Mouse (Mus musculus) cortical plate, adult 2 months (tissue): ENCODE data around the gene Zfp593.
A peak's percentile ranks its signal among the peaks of the same experiment; 100 is the strongest.

Experiments used
- CTCF ChIP-seq: fragments of 200-500 bp; IDR thresholded peaks from 2 replicates; pipeline ENCODE4 v1.5.1; 2011; ENCODE audit warnings: mild to moderate bottlenecking, control low read depth, low read length; ENCODE audit not compliant: insufficient read depth; ENCODE audit errors: extremely low read depth
- POLR2A ChIP-seq: fragments of 200-500 bp; IDR thresholded peaks from 2 replicates; pipeline ENCODE4 v1.6.1; 2011; ENCODE audit warnings: mild to moderate bottlenecking, low read length, control low read depth; ENCODE audit not compliant: insufficient read depth; ENCODE audit errors: extremely low read depth

DNA sequence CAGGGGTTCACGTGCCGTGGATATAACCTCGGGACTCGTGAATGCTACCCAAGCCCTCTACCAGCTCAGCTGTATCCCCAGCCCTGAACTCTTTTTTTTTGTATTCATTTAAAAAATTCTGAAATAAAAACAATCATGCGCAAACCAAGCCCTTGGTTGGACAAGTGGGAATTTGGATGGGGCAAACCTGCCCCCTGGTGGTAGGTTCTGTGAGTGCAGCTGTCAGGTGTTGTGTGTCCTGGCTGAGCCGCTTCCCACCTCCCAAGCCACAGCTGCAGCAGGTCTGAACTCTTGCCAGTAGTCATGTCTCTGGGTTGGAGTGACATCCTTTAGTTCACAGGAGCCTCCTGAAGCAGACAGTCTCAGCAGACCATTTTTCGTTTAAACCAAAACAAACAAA is 46.7 kb upstream of the Zfp593 start:
- peak; percentile 91 for TF ChIP-seq CTCF
- TF ChIP-seq POLR2A = no peak
